Mouse (Mus musculus) heart, adult 2 months (tissue): ENCODE data around the gene 2410004B18Rik. TPM values are rescaled to one million over a fixed set of nuclear protein-coding genes. Genes with fewer than 3 reads are reported as not detected.
"Not testable (repeated sequence)": the region's sequence is repeated elsewhere in the genome, so short reads cannot be mapped to it uniquely, and the experiment has no call there.

ENCODE experiments used
- DNase-seq, 2 experiments: peaks; one replicate each; pipeline ENCODE4 v3.0.0; 2021
- H3K27ac ChIP-seq: fragments of 200-600 bp; 2 replicates; pipeline ENCODE4 v1.8.1; 2022
- H3K27me3 ChIP-seq: fragments of 200-500 bp; 2 replicates; pipeline ENCODE4 v1.6.1; 2012; ENCODE audit warnings: mild to moderate bottlenecking, low read length, inconsistent platforms, mixed read lengths; ENCODE audit not compliant: control insufficient read depth, insufficient read depth
- H3K36me3 ChIP-seq: fragments of 200-500 bp; 2 replicates; pipeline ENCODE4 v1.6.1; 2012; ENCODE audit warnings: low read length, inconsistent platforms; ENCODE audit not compliant: control insufficient read depth, insufficient read depth
- H3K4me1 ChIP-seq: fragments of 200-500 bp; 2 replicates; pipeline ENCODE4 v1.6.1; 2011; ENCODE audit warnings: low read length; ENCODE audit not compliant: control insufficient read depth, insufficient read depth
- H3K4me3 ChIP-seq: fragments of 200-600 bp; 2 replicates; pipeline ENCODE4 v1.8.1; 2022
- H3K79me2 ChIP-seq: fragments of 200-500 bp; replicated peaks from 2 replicates; pipeline ENCODE4 v1.6.1; 2012; ENCODE audit warnings: mild to moderate bottlenecking, inconsistent platforms, low read length, moderate library complexity, mixed read lengths; ENCODE audit not compliant: control insufficient read depth, insufficient read depth
- H3K9ac ChIP-seq: fragments of 200-500 bp; 2 replicates; pipeline ENCODE4 v1.6.1; 2012; ENCODE audit warnings: low read depth, mild to moderate bottlenecking, control low read depth, inconsistent platforms, low read length, mixed read lengths
- CTCF ChIP-seq: fragments of 200-600 bp; IDR thresholded peaks from 2 replicates; pipeline ENCODE4 v1.8.1; 2022; ENCODE audit warnings: antibody characterized with exemption, mild to moderate bottlenecking, moderate library complexity
- EP300 ChIP-seq: fragments of 200-500 bp; IDR thresholded peaks from 2 replicates; pipeline ENCODE4 v1.6.1; 2011; ENCODE audit warnings: low read depth, low read length, control low read depth; ENCODE audit not compliant: insufficient read depth
- POLR2A ChIP-seq: fragments of 200-500 bp; IDR thresholded peaks from 2 replicates; pipeline ENCODE4 v1.6.1; 2011; ENCODE audit warnings: mild to moderate bottlenecking, low read depth, low read length, control low read depth; ENCODE audit not compliant: insufficient read depth
- WGBS: fragments of 180-500 bp; shearing (Covaris S2); methylation state at CpG from one replicate; pipeline ENCODE4 v1.1.7; 2018; 5-methylcytosine and 5-hydroxymethylcytosine counted together
- intact Hi-C: fragments of 180-260 bp; cut with DNase I; formaldehyde crosslinking; loops from one replicate; pipeline ENCODE4 v1.15.1; 2025
- polyA plus RNA-seq: library from polyadenylated mRNA; depleted of rRNA; stranded (reverse); fragments of >200 nt; gene quantifications from 2 replicates; pipeline ENCODE4 v1.2.3, GENCODE M21; 2012
- total RNA-seq, 2 experiments: library from RNA; stranded (reverse); gene quantifications; 2 replicates each; pipeline ENCODE4 v1.2.3; 2021

The 2410004B18Rik gene
- total and polyA plus RNA-seq, 3 experiments, result 9.2 to 20.8 (median 17.9) TPM

- Histone ChIP-seq H3K9ac (no peak overlapping the region), H3K36me3 (no peaks in the 10 kb centered on the region), H3K4me3 (no peak overlapping the region), H3K79me2 (no peaks in the 10 kb centered on the region), H3K27ac (no peak overlapping the region), H3K27me3 (no peaks in the 10 kb centered on the region), H3K4me1 (no peaks in the 10 kb centered on the region; the same call in 1 of the 2 replicates)
- TF ChIP-seq POLR2A (no peak), EP300 (no peak), CTCF (no peak)
- DNase-seq, result no peak
- WGBS, result 83% methylated on average over 2 of the region's 2 CpGs
- intact Hi-C loops, result loop anchor here (5.0 kb wide), 3 partner anchors 34 to 104 kb away; partner anchors contain the start of gene Syde2
These were observed 15.6 kb downstream of the 2410004B18Rik start for GRCm38 (mm10) chr3:145953411-145953810.

DNA sequence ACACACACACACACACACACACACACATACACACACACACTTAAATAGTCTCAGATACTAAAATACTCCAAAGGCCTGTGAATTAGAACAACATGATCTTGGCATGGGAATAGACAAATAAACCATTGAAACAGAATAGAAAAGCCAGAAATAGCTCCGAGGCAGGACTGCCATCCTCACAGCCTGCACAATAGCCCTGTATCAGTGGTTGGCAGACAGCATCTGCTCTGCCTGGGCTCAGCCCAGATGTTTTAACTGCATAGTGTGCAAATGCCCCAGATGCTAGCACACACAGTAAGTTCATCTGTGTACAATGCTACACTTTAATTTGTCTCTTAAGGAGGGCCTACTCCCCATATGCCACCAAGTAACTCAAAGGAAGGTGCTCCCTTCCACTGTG lies 22.0 kb downstream of the 2410004B18Rik start:
- 33% methylated on average over 1 of the region's 1 CpGs for WGBS
- intact Hi-C loops, result no loop called here
- DNase-seq, result peak in 1 of 2 experiments; percentile 39
- H3K27ac ChIP-seq, result no peak overlapping the region; the same call in 1 of the 2 replicates
- no peak overlapping the region for H3K4me3 ChIP-seq
- no peak overlapping the region for H3K9ac ChIP-seq
- no peaks in the 10 kb centered on the region for H3K36me3 ChIP-seq
- H3K79me2 ChIP-seq, result no peaks in the 10 kb centered on the region
- TF ChIP-seq EP300, result 0 out of 2 replicates have a peak, but pooled peaks have one; percentile 22
- TF ChIP-seq CTCF, result no peak
- H3K27me3 ChIP-seq, result no peaks in the 10 kb centered on the region
- peaks cover 6% of the 10 kb centered on the region for H3K4me1 ChIP-seq

DNA sequence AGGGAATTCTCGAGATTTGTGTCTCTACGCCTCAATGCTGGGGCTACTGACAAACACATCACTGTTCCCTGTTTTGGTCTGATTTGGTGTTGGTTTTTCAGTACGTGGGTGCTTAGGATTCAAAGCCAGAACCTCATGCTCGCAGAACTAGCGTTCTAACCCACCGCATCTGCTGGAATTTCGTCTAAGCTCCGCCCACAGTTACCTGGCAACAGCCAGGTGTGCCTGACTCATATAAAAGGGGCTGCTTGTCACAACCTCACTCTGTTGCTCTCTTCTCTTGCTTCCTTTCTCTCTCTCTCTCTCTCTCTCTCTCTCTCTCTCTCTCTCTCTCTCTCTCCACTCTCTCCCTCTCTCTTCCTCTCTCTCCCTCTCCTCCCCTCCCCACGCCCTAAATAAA lies 24.6 kb downstream of the 2410004B18Rik start:
- Histone ChIP-seq H3K27ac (peak overlapping the region; percentile 64; the same call in 1 of the 2 replicates), H3K79me2 (no peaks in the 10 kb centered on the region), H3K4me3 (no peak overlapping the region), H3K9ac (no peak overlapping the region), H3K4me1 (peaks cover 6% of the 10 kb centered on the region), H3K36me3 (no peaks in the 10 kb centered on the region), H3K27me3 (no peaks in the 10 kb centered on the region)
- intact Hi-C loops, result no loop called here
- 64% methylated on average over 9 of the region's 9 CpGs for WGBS
- no peak for DNase-seq
- TF ChIP-seq EP300 (no peak), POLR2A (no peak), CTCF (no peak)

DNA sequence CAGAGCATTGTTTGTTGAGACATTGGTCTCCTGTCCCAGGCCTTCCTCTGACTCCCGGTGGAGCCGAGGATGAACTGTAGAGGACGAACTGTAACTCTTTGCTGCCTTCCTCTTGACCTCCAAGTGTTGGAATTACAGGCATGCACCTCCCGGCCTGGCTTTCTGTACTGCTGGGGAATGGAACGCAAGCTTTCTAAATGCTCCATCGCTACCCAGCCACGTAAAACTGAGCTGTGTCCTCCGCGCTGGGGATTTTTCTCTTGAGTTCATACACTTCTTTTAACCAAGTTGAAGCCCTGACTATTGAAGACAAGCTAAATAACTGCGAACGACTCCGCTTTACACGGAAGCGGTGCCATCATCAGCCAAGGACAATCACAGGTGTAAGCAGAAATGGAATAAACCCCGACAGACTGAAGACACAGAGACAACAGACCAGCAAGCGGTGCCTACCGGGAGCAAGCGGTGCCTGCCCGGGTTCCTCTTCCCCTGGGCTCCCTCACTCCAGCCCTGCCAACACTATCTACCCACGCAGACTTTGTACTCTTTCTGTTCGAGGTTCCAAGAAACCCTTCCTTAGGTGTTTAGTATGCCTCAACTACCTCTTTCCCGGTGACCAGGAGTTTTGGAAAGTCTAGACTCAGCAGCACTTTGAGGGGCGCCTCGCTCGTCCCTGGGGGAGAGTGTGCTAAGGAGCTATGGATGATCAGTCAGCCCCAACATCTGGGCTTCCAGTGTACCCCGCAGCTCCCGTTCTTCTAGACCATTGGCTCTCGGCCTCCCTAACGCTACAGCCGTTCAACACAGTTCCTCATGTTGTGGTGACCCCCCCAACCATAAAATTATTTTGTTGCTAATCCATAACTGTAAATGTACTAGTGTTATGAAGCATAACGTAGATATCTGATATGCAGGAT lies 25.5 kb downstream of the 2410004B18Rik start:
- peaks cover 6% of the 10 kb centered on the region for H3K4me1 ChIP-seq
- no peaks in the 10 kb centered on the region for H3K79me2 ChIP-seq
- H3K4me3 ChIP-seq, result peak overlapping the region; percentile 18; the same call in 1 of the 2 replicates
- H3K27me3 ChIP-seq, result no peaks in the 10 kb centered on the region
- peak overlapping the region; percentile 47 for H3K9ac ChIP-seq
- intact Hi-C loops, result loop anchor here (1.0 kb wide), 1 partner anchor 25 kb away; no protein-coding TSS in a partner anchor
- 36% methylated on average over 31 of the region's 31 CpGs for WGBS
- TF ChIP-seq POLR2A (0 out of 2 replicates have a peak, but pooled peaks have one; percentile 26), EP300 (no peak), CTCF (no peak)
- H3K27ac ChIP-seq, result peak overlapping the region; percentile 64
- no peaks in the 10 kb centered on the region for H3K36me3 ChIP-seq
- peak; percentile 31 to 32 for DNase-seq

DNA sequence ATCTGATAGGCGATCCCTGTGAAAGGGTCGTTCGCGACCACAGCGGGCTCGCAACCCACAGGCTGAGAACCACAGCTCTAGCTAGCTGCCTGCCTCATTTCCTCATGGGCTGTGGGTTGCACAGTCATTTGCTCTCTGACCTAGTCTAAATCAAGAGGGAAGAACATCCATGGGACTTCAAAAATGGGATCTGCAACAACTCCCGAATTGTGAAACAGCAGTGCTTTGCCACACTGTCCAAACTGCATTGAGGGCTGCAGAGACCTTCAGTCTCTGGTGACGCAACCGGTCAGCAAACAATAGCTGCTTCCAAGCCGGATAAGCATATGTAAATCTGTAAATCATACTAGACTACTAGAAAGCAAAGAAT lies 26.2 kb downstream of the 2410004B18Rik start:
- peak; percentile 39 to 43 for DNase-seq
- Histone ChIP-seq H3K9ac (no peak overlapping the region), H3K79me2 (no peaks in the 10 kb centered on the region), H3K4me3 (no peak overlapping the region; the same call in 1 of the 2 replicates), H3K27ac (peak overlapping the region; percentile 64), H3K4me1 (peaks cover 6% of the 10 kb centered on the region), H3K27me3 (no peaks in the 10 kb centered on the region), H3K36me3 (no peaks in the 10 kb centered on the region)
- intact Hi-C loops, result no loop called here
- TF ChIP-seq EP300 (no peak), CTCF (no peak), POLR2A (no peak)
- 24% methylated on average over 10 of the region's 10 CpGs for WGBS

DNA sequence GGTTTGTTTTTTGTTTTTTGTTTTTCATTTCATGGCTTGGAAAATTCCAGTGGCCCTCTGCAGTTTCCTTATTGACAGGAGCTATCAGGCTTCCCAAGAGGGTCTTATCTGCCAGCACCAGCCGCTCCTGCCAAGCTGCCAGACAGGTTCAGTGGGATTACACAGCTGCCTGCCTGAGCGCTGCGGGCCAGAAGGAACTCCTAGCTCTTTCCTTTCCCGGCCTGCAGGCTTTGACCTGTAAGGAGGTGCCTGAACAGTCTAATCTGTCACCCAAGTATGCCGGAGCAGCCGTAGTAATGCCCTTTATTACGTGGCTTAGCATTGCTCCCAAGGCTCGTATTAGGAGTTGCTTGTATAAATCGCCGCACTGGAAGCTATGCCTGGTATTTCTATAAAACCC lies 26.7 kb downstream of the 2410004B18Rik start:
- no peaks in the 10 kb centered on the region for H3K36me3 ChIP-seq
- H3K4me1 ChIP-seq, result peaks cover 6% of the 10 kb centered on the region
- intact Hi-C loops, result no loop called here
- no peak overlapping the region; the same call in 1 of the 2 replicates for H3K4me3 ChIP-seq
- peak overlapping the region; percentile 9; the same call in 1 of the 2 replicates for H3K9ac ChIP-seq
- H3K79me2 ChIP-seq, result no peaks in the 10 kb centered on the region
- peak overlapping the region; percentile 64 for H3K27ac ChIP-seq
- DNase-seq, result peak; percentile 64 to 72
- no peaks in the 10 kb centered on the region for H3K27me3 ChIP-seq
- no peak for TF ChIP-seq CTCF
- TF ChIP-seq EP300, result 0 out of 2 replicates have a peak, but pooled peaks have one; percentile 38
- TF ChIP-seq POLR2A, result 0 out of 2 replicates have a peak, but pooled peaks have one; percentile 30
- WGBS, result 10% methylated on average over 10 of the region's 10 CpGs

- H3K36me3 ChIP-seq, intact Hi-C loops, H3K4me3 ChIP-seq, H3K9ac ChIP-seq, H3K4me1 ChIP-seq, DNase-seq, H3K79me2 ChIP-seq, H3K27me3 ChIP-seq, H3K27ac ChIP-seq: not testable (repeated sequence)
- 88% methylated on average over 3 of the region's 3 CpGs for WGBS
These were observed 27.8 kb downstream of the 2410004B18Rik start for GRCm38 (mm10) chr3:145965583-145965982.
